Mouse (Mus musculus) left cerebral cortex, adult 2 months (tissue): ENCODE measurements around the gene Prcd. TPM values are rescaled to one million over a fixed set of nuclear protein-coding genes. Genes with fewer than 3 reads are reported as not detected.

Experiments used
- DNase-seq, 2 experiments: peaks; one replicate each; pipeline ENCODE4 v3.0.0; 2021 to 2022; ENCODE audit warnings: low spot score in 2 of 2, mixed read lengths in 1 of 2; ENCODE audit errors: extremely low spot score in 1 of 2
- H3K27ac ChIP-seq: fragments of 200-600 bp; 2 replicates; pipeline ENCODE4 v1.8.1; 2022
- H3K4me3 ChIP-seq: fragments of 200-600 bp; 2 replicates; pipeline ENCODE4 v1.8.1; 2022
- CTCF ChIP-seq: fragments of 200-600 bp; IDR thresholded peaks from 2 replicates; pipeline ENCODE4 v1.8.1; 2022; ENCODE audit warnings: antibody characterized with exemption, mild to moderate bottlenecking, moderate library complexity
- intact Hi-C: fragments of 180-260 bp; cut with DNase I; formaldehyde crosslinking; loops from one replicate; pipeline ENCODE4 v1.15.1; 2025
- total RNA-seq, 2 experiments: library from RNA; stranded (reverse); gene quantifications; 2 replicates each; pipeline ENCODE4 v1.2.3; 2021

Prcd gene
- total RNA-seq, 2 experiments from 2014 or later, result 5.4 to 5.8 TPM

- TF ChIP-seq CTCF, result no peak
- no peak overlapping the region for H3K4me3 ChIP-seq
- DNase-seq, result no peak
- H3K27ac ChIP-seq, result no peak overlapping the region
- intact Hi-C loops, result no loop called here
These were observed 36.3 kb downstream of the Prcd start for GRCm38 (mm10) chr11:116689622-116690021.

- DNase-seq, result no peak
- Histone ChIP-seq H3K27ac (no peak overlapping the region), H3K4me3 (no peak overlapping the region)
- no peak for TF ChIP-seq CTCF
- intact Hi-C loops, result no loop called here
These were observed 37.6 kb downstream of the Prcd start for GRCm38 (mm10) chr11:116690701-116691575.

DNA sequence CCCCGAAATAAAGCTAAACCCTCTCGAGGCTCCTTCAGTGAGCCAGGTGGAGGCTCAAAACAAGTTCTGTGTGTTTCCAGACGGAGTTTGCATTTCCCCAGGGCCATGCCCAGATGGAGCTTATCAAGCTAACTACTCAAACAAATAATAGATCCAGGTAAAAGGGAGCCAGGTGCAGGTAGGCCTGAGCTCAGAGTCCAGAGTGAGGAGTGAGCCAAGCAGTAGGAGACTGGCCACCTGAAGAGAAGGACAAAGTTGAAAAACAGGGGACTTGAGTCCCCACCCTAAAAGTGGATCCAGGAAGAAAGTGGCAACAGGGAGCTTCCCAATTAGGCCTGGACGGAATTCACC lies 40.5 kb downstream of the Prcd start:
- intact Hi-C loops, result no loop called here
- Histone ChIP-seq H3K27ac (no peak overlapping the region; the same call in 1 of the 2 replicates), H3K4me3 (peak overlapping the region; percentile 43)
- TF ChIP-seq CTCF, result no peak
- DNase-seq, result no peak

- H3K27ac ChIP-seq, result peak overlapping the region; percentile 64; the same call in 1 of the 2 replicates
- DNase-seq, result no peak
- intact Hi-C loops, result no loop called here
- peak; percentile 7; the same call in 1 of the 2 replicates for TF ChIP-seq CTCF
- peak overlapping the region; percentile 43 for H3K4me3 ChIP-seq
These were observed 41.2 kb downstream of the Prcd start for GRCm38 (mm10) chr11:116694250-116695193.

DNA sequence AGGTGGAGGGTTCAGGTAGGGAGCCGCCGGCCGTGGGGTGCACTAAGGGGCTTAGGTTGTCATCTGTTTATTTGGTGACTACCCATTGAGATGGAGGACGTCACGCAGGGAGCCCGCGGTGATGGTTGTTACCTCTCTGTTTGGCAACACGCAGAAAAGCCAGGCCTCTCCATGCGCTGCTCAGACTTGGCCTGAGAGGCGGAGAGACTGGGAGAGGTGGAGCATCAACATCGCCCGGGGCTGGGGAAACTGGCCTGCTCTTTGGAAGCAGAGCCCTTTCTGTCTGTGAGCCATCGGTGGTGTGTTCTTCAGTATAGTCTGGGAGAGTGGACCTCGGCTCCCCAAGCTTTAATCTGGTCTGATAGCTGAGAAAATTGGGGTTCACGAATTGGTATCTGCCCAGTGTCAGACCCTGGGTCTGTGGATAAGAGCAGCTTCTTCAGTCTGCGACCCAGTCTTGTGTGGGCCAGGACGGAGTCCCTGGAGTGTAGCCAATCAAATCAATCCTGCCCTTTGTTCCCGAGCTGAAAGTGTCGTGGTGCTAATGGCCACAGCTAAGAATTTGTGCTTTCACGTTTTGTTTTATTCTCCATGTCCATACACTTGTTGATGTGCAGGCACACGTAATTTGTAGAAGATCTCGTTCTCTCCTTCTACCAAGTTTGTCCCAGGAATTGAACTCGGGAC lies 42.0 kb downstream of the Prcd start:
- no peak for DNase-seq
- TF ChIP-seq CTCF, result no peak
- intact Hi-C loops, result no loop called here
- Histone ChIP-seq H3K27ac (no peak overlapping the region; the same call in 1 of the 2 replicates), H3K4me3 (no peak overlapping the region)

DNA sequence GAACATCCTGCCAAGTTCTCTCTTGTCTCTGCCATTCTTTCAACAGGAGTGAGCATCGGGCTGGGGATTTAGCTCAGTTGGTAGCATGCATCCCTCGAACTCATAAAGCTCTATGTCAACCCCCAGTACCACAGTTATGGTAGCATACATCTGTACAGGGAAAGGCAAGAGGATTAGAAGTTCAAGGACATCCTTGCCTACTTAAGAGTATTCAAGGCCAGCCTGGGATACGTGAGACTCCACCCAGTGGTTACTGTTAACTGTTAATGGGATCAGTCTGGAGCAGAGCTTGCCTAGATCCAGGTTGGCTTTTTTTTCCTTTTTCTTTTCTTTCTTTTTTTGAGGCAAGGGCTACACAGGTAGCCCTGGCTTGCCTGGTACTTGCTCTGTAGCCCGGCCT lies 43.1 kb downstream of the Prcd start:
- DNase-seq, result no peak
- intact Hi-C loops, result no loop called here
- no peak overlapping the region for H3K4me3 ChIP-seq
- H3K27ac ChIP-seq, result no peak overlapping the region
- TF ChIP-seq CTCF, result no peak

GRCm38 (mm10) chr11:116697521-116697920 lies 44.2 kb downstream of the Prcd start:
- Histone ChIP-seq H3K4me3 (no peak overlapping the region), H3K27ac (no peak overlapping the region)
- TF ChIP-seq CTCF, result no peak
- intact Hi-C loops, result no loop called here
- no peak for DNase-seq

- no peak overlapping the region for H3K27ac ChIP-seq
- DNase-seq, result no peak
- no peak overlapping the region for H3K4me3 ChIP-seq
- no peak for TF ChIP-seq CTCF
- intact Hi-C loops, result no loop called here
These were observed 48.1 kb downstream of the Prcd start for GRCm38 (mm10) chr11:116701377-116701841.

DNA sequence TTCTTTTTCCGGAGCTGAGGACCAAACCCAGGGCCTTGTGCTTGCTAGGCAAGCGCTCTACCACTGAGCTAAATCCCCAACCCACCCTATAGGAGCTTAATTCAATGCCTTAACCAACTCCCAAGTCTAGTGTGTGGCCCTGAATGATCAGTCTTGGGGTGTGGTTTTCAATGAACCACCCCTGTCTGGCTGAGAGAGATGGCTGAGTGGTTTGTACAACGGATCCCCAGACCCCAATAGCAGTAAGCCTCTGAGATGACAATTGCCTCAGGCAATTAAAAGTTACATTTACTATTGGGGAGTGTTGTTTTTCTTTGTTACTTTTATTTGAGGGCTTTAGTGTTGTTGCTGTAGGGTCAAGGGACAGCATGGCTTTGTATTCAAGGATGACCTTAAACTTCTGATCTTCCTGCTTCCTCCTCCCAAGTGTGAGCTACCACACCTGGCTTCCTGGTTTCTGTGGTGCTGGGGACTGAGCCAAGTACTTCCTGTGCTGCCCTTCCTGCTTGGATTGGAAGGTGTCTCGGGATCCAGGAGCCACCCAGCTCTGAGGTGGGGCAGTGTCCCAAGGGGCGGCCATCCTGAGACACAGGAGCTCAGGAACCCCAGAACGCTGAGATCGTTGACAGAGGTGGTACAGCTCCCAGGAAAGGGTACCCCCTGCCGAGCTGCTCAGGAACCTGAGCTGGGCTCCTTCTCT lies 51.2 kb downstream of the Prcd start:
- no peak overlapping the region for H3K4me3 ChIP-seq
- intact Hi-C loops, result no loop called here
- no peak for DNase-seq
- H3K27ac ChIP-seq, result no peak overlapping the region; the same call in 1 of the 2 replicates
- no peak for TF ChIP-seq CTCF

GRCm38 (mm10) chr11:116705204-116705608 lies 51.9 kb downstream of the Prcd start:
- no peak overlapping the region for H3K4me3 ChIP-seq
- TF ChIP-seq CTCF, result no peak
- H3K27ac ChIP-seq, result no peak overlapping the region; the same call in 1 of the 2 replicates
- intact Hi-C loops, result no loop called here
- DNase-seq, result no peak

GRCm38 (mm10) chr11:116706363-116706762 lies 53.0 kb downstream of the Prcd start:
- H3K4me3 ChIP-seq, result no peak overlapping the region
- DNase-seq, result no peak
- no peak for TF ChIP-seq CTCF
- no peak overlapping the region for H3K27ac ChIP-seq
- intact Hi-C loops, result no loop called here
